Mouse (Mus musculus) gastrocnemius, postnatal 10 days (tissue): ENCODE measurements around the gene Tyk2. TPM values are rescaled to one million over a fixed set of nuclear protein-coding genes. Genes with fewer than 3 reads are reported as not detected.
A peak's percentile ranks its signal among the peaks of the same experiment; 100 is the strongest.

Source experiments
- DNase-seq: peaks from one replicate; pipeline ENCODE4 v3.0.0; 2021; ENCODE audit warnings: mixed read lengths
- long read RNA-seq, 2 experiments: library from polyadenylated mRNA; stranded (forward); transcript quantifications; one replicate each; pipeline ENCODE4 v2.0.0; 2021
- total RNA-seq, 2 experiments: library from RNA; stranded (reverse); gene quantifications; 2 replicates each; pipeline ENCODE4 v1.2.3; 2021

Tyk2 gene
- 1 to 10 TPM; 5.1 to 7.6 TPM for total RNA-seq
- long read RNA-seq, experiment 1, full-length matches to known transcripts: 9 of 18 reads
- long read RNA-seq, experiment 1, partial matches to known transcripts: 2 of 18 reads
- long read RNA-seq, experiment 1, other reads (novel, unspliced or antisense): 7 of 18 reads
- long read RNA-seq, experiment 2, full-length matches to known transcripts: 2 of 5 reads
- long read RNA-seq, experiment 2, partial matches to known transcripts: 0 of 5 reads
- long read RNA-seq, experiment 2, other reads (novel, unspliced or antisense): 3 of 5 reads

DNA sequence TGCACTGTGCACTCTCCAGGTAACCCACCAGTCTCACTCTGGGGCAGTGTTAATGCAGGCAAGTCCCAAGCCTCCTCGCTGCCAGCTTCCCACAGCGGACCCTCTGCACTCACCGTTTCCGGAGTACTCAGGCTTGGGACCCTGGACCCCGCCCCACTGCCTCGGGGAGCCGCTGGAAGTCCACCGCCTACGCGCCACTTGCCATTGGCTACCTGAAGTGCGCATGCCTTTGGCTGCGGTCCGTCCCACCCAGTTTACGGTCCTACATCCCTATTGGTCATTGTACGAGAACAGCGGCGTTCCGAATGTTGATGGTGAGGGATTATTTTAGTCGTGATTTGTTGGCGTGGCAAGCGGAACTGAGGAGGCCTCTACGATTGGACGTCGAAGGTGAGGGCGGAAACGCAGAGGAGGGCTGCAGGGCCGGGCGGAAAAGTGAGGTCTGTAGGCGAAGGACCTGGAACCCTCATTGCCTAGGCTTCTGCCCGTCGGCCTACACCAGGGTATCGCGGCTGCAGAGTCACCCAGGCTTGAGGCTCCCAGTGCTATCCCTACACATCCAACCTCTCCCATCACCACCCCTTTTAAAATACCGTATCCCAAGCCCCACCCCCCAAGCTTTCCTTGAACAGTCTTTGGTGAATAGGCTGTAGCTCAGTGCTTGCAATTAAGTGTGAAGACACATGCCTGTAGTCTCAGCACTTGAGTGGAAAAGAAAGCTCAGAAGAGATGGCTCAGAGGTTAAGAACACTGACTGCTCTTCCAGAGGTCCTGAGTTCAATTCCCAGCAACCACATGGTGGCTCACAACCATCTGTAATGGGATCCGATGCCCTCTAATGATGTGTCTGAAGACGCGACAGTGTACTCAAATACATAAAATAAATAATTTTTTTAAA, at the start of gene Tyk2:
Tyk2 (minus strand) TSS at position 185 of the 898 bp plus-strand sequence.
- peak; percentile 78 for DNase-seq

DNA sequence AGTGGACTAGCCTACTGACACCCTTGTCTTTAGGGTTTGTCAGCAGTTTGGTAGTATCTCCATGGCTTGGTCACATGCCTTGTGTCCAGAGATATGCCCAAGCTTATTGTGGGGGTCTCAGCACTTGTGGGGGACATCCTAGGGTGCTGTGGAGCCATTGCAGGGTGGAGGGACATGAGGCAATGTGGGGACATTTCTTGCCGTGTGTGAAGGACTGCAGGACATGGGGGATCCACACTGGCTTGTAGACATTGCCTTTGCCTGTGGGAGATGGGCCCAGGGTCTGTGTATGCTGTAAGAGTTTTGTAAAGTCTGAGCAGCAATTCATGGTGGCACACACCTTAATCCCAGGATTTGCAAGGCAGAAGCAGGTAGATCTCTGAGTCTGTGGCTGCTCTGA, 49.8 kb upstream of the Tyk2 start:
- DNase-seq: no peak

DNA sequence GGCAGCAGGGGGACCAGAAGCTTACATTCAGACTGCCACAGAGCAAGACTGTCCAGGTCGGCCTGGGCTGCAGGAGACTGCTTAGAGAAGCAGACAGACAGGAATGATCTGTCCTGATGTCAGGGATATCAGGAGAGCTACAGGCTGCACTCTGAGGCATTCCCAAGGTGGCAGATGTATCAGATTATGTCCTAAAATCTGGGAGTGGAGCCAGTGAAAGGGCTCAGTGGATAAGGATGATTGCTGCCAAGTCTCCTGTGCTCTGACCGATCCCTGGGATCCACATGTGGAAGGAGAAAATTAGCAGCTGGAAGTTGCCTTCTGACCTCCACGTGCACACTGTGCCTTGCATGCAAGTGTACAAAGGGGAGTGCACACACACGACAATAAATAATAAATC, 49.4 kb upstream of the Tyk2 start:
- DNase-seq: no peak

DNA sequence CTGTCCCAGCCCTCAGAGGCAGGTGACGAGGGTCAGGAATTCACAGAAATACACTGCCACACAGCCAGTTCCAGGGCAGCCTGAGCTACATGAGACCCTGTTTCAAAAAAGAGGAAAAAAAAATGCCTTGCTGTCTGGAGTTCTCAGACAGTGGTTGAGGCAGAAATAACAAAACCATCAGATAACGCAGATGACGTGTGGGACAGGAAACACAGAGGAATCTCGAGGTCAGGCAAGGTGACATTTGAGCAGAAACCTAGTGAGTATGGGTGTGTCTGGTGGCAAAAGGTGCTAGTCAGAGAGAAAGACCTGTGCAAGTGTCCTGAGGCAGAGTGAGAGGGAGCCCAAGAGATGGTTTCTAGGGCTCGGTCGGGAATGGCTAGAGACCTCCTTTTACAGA, 41.3 kb upstream of the Tyk2 start:
- DNase-seq: no peak

DNA sequence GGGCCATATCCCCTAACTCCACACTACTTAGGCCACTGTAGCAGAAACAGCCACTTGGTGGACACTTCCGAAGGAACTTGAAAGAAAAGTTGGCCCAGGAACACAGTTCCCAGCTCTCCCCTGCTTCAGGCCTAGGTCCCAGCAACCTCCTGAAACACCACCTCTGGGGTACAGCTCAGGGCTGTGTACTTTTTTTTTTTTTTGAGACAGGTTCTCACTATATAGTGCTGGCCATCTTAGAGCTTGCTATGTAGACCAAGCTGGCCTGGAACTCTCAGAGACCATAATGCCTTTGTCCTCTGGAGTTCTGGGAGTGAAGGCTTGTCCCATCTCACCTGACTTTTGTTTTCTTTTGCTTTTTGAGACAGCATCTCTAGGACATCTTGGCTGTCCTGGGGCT, 38.1 kb upstream of the Tyk2 start:
- no peak for DNase-seq

DNA sequence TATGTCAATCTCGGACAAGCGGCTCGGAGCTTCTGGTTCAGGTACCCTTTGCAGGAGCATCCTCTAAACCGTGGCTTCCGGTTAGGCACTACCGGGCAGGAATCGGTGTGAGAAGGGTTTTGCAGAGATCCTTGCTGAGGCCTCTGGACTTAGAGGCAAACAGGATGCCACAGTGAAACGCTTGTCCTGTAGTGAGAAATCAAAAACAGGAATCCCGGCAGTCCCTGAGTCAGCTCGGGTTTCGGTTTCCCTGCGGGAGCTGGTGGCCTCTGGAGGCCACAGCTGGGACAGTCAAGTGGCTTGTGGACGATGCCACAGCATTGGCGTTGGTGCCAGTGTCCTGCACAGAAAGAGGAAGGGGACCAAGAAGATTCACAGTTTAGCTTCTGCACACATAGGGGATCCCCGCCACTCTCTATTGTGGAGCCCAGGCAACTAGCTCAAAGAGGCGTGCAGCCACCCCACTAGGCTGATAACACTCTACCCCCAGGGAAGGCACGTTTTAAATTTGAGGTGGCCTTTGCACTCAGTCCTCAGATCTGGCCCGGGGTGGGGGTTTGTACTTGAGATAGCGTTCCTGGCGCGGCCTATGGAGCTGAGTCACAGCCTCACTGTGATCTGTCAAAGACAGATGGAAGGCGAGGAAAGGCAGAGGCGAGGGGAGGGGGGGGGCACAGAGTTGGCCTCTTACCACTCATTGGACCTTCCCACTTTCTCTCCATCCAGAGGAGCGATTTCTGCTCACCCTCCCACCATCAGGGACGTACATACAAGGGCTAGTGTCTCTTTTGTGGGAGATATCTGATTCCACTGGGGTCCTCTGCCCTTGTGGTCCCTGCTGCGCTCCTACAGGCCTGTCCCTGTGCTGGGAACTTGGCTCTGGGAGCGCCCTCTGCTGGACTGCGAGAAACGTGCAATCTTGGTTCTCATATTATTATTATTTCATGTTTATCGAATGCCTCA, 37.4 kb upstream of the Tyk2 start:
- peak; percentile 81 for DNase-seq

DNA sequence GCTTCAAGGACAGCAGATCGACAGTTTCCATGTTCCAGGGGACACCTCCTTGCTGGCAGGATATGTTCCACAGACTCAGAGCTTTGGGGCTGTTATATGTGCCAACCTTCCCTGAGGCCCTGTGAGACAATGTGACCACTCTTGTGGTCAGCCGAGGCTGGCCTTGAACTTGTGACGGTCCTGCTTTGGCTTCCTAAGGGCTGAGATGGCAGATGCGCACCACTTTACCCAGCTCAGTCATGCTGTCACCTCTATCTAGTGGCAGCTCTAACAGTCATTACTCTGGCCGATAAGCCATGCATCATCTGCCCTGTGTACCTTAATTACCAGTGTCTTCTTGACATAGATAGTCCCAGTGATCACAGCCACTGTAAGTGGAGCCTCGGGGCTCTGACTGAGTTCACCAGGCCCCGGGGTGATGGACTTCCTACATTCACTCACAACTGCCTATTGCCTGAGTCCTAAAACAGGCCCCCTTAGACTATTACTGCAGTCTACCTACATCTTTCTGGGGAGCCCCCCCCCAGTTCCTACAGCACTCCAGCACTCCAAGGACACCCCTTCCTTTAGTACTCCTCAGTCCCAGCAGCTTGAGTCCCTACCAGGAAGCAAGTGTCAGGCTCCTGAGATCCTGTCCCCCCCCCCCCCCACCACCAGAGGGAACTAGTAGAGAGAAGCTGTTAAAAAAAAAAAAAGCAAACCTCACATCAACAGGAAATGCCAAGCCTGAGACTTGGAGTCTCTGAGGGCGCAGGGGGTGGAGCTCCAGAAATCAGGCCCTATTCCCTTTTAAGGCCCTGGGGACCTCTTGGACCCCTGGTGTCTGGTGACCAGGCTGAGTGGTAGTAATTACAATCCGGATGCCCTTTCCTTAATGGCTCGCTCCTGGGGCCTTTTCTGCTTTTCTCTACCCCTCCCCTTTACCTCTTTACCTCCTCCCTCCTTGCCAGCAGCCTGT, 36.4 kb upstream of the Tyk2 start:
- DNase-seq: no peak

DNA sequence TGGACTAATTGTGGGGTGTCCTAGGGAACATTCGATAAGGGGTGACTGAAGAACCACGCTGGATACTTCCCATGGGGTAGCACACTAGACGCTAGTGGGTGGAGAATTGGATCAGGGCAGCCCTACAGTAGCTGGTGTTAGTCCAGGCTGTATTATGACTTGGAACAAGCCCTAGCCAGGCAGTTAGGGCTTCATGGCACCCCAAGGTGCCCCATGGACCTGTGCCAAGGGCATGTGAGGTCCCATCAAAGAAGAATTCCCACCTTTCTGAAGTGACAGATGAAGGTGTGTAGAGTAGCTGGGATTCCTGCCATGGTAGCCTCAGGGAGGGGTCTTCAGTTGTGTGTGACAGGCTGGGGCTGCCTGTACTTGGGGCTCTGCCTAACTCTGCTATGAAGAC, 35.5 kb upstream of the Tyk2 start:
- DNase-seq: no peak

DNA sequence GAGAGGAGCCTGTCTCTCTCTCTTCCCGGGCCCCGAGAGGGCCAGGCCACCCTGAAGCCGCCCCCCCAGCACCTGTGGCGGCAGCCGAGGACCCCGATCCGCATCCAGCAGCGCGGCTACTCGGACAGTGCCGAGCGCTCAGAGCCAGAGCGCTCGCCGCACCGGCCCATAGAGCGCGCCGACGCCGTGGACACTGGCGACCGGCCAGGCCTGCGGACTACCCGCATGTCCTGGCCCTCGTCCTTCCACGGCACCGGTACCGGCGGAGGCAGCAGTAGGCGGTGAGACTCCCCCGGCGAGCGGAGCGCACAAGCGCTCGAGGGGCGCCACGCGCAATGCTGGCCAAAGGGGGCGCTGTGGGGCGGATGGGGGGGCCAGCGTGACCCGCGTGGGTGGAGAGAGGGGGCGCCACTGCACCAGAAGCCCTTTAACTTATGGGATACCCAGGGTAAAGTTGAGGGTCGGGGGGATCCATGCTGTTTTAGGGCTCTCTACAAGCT, 35.0 kb upstream of the Tyk2 start:
- DNase-seq: peak; percentile 73

DNA sequence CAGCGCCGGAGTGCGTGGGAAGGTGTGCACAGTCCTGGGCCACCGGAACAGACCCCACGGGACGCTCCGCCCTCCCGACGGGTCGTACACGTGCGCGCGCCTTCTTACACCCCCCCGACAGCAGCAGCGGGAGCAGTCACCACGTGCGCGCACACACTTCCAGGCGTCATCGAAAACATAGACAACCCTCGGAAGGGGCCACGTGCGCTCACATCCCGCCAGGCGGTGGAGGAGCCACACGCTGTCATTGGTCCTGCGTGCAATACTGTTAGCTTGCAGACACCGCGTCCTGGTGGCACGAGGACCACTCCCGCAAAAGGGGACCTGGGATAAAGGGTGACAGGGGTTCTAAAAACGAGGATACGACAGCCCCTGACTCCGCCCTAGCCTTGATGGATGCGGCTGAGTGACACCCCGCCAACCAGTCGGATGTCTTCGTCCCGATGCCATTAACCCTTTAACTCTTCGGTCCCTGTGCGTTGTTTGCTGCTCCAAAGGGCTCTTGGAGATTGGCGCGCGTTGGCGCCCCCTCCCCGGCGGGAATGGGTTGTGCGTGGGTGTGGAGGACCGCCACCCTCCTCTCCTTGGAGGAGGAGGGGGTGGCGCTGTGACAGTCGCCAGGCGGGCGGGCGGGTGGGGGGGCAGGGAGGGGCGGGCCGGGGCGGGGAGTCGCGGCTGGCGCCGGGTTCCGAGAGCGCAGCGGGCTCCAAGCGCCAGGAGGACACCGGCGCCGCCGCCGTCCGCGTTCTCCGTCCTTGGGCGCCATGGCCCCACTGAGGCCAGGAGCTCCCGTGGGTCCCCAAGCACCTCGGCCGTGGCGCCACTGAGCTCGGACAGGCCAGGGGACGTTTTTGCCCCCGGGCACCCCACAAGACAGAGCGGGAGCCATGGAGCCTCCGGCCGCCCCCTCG, 34.3 kb upstream of the Tyk2 start, which contains the start of gene Pde4a:
Pde4a (plus strand) TSS at position 674 of the 911 bp plus-strand sequence.
- no peak for DNase-seq

DNA sequence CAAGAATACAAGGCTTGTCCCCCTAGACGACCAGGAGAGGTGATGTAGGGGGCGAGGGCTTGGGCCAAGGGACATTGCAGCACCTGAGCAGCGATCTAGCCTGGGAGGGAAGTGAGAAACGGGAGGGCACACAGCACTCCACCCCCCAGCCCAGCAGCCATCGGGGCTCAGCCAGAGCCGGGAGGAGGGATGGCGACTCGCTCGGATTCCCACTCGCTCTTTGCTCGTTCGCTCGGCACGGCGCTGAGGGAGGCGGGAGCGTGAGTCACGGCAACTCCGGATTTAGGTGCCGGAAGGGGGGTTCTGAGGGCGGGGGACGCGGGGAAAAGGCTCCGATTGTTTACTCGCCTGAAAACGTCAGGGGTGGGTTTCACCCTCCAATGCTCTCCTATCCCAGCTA, 33.0 kb upstream of the Tyk2 start:
- DNase-seq: no peak

DNA sequence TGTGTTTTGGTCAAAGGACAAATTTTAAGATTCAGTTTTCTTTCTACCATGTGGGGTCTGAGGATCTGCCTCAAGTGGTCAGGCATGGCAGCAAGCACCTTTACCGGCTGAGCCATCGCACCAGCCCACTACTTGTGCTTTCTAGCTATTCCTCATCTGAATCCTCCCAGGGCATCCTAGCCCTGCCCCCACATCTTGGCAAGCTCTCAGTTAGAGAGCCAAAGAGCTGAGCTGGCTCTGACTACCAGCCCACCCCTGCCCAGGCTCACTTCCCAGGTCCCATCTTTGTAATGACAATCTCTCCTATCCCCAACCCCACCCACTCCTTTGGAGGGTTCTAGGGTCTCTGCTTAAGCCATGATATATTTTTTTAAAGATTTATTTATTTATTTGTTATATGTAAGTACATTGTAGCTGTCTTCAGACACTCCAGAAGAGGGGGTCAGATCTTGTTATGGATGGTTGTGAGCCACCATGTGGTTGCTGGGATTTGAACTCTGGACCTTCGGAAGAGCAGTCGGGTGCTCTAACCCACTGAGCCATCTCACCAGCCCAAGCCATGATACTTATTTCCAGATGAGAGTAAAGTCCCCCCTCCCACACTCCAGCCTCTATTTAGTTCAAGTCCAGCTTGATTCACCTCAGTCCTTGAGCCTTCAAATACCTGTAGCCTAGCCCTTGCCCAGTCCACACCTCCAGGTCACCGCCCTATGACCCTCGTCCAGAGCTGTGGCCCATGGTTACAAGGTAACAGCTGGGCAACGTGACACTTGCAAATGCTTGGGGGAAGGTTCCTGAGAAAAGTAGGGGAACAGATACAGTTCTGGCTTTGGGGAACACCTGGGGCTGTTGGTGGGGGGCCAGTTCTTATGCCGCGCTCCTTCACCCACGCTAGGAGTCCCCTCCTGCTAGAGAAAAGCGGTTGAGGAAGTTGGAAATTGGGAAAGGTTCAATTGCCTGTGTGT, 32.3 kb upstream of the Tyk2 start:
- DNase-seq: no peak

DNA sequence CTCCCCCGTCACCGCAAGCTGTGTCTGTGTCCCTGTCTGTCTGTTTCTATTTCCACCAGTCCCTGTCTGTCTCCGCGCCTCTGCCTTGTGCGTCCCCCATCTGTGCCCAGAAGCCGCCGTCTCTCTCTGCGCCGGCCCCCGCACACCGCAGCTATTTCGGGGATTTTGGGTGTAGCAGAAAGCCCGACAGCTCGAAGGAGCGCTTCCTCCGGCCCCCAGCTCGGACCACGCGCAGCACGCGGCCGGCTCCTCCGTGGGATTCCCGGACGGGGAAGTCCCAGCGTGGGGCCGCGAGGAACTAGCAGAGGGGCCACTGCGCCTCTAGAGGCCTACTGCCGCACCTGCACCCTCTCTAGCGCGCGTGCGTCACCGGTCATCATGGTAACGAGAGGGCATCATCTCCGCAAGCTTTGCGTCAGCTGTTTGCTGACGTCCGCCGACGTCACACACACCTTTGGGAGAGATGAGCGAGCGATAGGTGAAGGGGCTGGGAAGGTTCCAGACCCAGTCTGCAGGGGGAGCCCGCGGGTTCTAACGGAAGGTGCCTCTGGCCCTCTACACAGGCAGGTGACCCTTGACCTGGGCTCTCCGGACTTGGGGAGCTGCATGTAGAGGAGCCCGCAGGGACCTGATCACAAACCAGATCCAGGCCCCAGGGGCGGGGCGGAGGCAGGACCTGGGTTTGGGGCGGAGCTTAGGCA, 30.3 kb upstream of the Tyk2 start:
- DNase-seq: peak; percentile 84

DNA sequence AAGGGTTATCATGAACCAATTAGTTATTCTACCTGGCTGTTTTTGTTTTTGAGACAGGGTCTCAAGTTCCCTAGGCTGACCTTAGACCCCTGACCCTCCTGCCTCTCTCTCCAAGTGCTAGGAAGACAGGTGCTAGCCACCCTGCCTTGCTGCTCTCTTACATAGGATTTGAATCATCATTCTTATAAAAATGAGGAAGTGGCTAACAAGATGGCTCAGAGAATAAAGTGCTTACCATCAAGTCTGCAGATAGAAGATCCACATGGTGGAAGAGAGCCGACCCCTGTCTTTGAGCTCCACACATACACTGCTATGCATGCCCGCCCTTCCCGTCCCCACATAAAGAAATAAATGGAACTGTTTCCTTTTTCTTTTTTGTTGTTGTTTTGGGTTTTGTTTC, 23.7 kb upstream of the Tyk2 start:
- DNase-seq: no peak

DNA sequence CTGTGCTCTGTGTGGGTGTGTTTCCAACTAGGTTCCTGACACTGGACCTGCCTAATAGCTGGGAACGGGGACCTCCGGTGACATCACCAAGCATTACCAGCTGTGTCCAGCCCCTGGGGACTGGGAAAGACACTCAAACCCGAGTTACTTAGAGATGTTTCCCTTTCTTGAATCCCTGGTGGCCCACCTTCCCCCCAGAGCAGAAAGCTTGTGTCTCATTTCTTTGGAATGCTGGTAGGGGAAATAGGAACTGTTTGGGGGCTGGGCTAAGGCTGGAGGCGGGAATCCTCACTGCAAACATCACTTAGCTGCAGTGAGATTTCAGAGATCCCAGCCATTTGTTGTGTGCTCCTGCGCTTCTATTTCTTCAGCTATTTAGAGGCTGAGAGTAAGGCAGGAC, 22.8 kb upstream of the Tyk2 start:
- DNase-seq: no peak

DNA sequence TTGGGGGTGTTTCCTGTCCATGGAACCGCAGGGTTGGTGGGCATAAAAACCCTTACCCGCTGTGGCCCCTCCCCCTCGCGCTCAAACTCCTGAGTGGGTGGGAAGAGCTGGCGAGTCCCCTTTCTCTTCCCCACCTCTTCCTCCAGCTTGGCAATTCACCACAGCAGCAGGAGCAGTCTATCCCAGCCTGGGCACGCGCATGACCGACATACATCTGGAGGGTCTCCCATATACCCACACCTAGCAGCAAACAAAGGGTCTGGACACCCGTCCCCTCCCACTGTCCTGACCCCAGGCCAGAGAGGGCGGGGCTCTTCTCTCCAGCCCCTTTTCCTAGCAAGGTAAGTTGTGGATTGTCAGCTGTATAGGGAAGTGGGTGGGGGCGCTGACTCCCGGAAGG, 22.3 kb upstream of the Tyk2 start:
- DNase-seq: no peak

DNA sequence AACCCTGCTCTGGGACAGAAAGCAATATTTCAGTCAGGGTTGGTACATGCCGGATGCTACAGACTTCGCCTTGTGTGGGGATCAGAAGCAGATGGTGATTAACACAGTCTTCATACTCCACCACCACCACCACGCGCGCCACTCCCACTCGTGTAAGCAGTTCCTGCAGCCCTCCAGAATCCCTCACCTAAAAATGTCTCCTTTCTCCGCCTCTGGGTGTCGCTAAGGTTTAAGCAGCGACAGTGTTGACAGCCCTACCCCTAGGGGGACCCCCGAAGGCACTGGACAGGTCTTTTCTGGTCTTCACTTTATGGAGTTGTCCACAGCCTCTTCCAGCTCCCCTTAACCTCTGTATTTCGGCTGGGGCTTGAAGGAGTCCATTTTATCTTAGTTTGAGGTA, 21.7 kb upstream of the Tyk2 start:
- no peak for DNase-seq
